Mouse (Mus musculus) thymus, adult 2 months (tissue): ENCODE measurements around the gene Otx2. TPM values are rescaled to one million over a fixed set of nuclear protein-coding genes. Genes with fewer than 3 reads are reported as not detected.

Experiments used
- DNase-seq: peaks from one replicate; pipeline ENCODE4 v3.0.0; 2021
- H3K27ac ChIP-seq: fragments of 200-500 bp; 2 replicates; pipeline ENCODE4 v1.5.1; 2012; ENCODE audit warnings: low read length, control low read depth; ENCODE audit not compliant: control insufficient read depth, insufficient read depth
- H3K27me3 ChIP-seq: fragments of 200-500 bp; 2 replicates; pipeline ENCODE4 v1.6.1; 2012; ENCODE audit warnings: mild to moderate bottlenecking, low read length, moderate library complexity, mixed read lengths; ENCODE audit not compliant: control insufficient read depth, insufficient read depth
- H3K36me3 ChIP-seq: fragments of 200-500 bp; 2 replicates; pipeline ENCODE4 v1.6.1; 2012; ENCODE audit warnings: mild to moderate bottlenecking, low read length, moderate library complexity; ENCODE audit not compliant: control insufficient read depth, insufficient read depth
- H3K4me1 ChIP-seq: fragments of 200-500 bp; replicated peaks from 2 replicates; pipeline ENCODE4 v1.6.1; 2012; ENCODE audit warnings: low read length; ENCODE audit not compliant: control insufficient read depth, insufficient read depth
- H3K4me3 ChIP-seq: fragments of 200-500 bp; 2 replicates; pipeline ENCODE4 v1.5.1; 2012; ENCODE audit warnings: mild to moderate bottlenecking, low read length, control low read depth, moderate library complexity; ENCODE audit not compliant: control insufficient read depth, insufficient read depth
- CTCF ChIP-seq: fragments of 200-500 bp; IDR thresholded peaks from 2 replicates; pipeline ENCODE4 v1.5.1; 2012; ENCODE audit warnings: mild to moderate bottlenecking, control low read depth, low read length, moderate library complexity, borderline replicate concordance; ENCODE audit not compliant: control insufficient read depth, poor library complexity, insufficient read depth; ENCODE audit errors: extremely low read depth
- POLR2A ChIP-seq: fragments of 200-500 bp; IDR thresholded peaks from 2 replicates; pipeline ENCODE4 v1.6.1; 2012; ENCODE audit warnings: mild to moderate bottlenecking, low read length, control low read depth, moderate library complexity; ENCODE audit not compliant: control insufficient read depth, poor library complexity, insufficient read depth; ENCODE audit errors: extremely low read depth
- WGBS: fragments of 180-500 bp; shearing (Covaris S2); methylation state at CpG from one replicate; pipeline ENCODE4 v1.1.7; 2018; 5-methylcytosine and 5-hydroxymethylcytosine counted together
- polyA plus RNA-seq: library from polyadenylated mRNA; depleted of rRNA; stranded (reverse); fragments of >200 nt; gene quantifications from 2 replicates; pipeline ENCODE4 v1.2.3, GENCODE M21; 2012

Gene Otx2
- polyA plus RNA-seq, 1 experiment: not detected

GRCm38 (mm10) chr14:48660593-48660992 is 13.0 kb downstream of the Otx2 start:
- TF ChIP-seq CTCF (no peak), POLR2A (no peak)
- Histone ChIP-seq H3K27ac (no peak overlapping the region), H3K4me3 (no peak overlapping the region), H3K36me3 (no peaks in the 10 kb centered on the region), H3K4me1 (no peaks in the 10 kb centered on the region), H3K27me3 (peaks cover 19% of the 10 kb centered on the region)
- WGBS: 68% methylated on average over 4 of the region's 4 CpGs
- no peak for DNase-seq

DNA sequence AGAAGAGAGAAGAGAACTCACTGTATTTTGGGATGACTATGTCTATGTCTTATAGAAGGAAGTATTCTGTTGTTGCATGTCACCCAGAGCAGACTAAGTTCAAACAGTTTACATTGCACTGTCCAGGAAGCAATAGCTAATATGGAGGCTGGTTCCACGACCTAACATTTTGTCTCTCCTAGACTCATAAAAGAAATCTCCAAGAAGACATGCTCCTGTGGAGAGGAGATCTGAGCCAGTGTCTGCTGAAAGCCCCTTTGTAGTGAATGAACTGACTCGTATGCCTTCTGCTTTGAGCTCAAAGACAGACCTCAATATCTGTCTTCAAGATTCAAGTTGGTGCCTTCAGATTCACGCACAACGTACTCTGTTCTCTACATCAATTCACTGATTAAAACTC is 14.0 kb downstream of the Otx2 start:
- no peak for TF ChIP-seq CTCF
- no peak for TF ChIP-seq POLR2A

GRCm38 (mm10) chr14:48657241-48657640 is 16.4 kb downstream of the Otx2 start:
- Histone ChIP-seq H3K27ac (no peak overlapping the region), H3K4me1 (no peaks in the 10 kb centered on the region), H3K4me3 (no peak overlapping the region), H3K27me3 (peaks cover 10% of the 10 kb centered on the region), H3K36me3 (no peaks in the 10 kb centered on the region)
- DNase-seq: no peak
- TF ChIP-seq POLR2A: no peak
- no peak for TF ChIP-seq CTCF
- WGBS: 66% methylated on average over 6 of the region's 6 CpGs

More for the DNA sequence above, 14.0 kb downstream of the Otx2 start:
- DNase-seq: no peak
- Histone ChIP-seq H3K36me3 (no peaks in the 10 kb centered on the region), H3K27ac (no peak overlapping the region), H3K27me3 (peaks cover 12% of the 10 kb centered on the region), H3K4me3 (no peak overlapping the region), H3K4me1 (no peaks in the 10 kb centered on the region)
- 67% methylated on average over 4 of the region's 4 CpGs for WGBS

GRCm38 (mm10) chr14:48656711-48657110 is 16.9 kb downstream of the Otx2 start:
- Histone ChIP-seq H3K27me3 (peaks cover 6% of the 10 kb centered on the region; the same call in 1 of the 2 replicates), H3K4me3 (no peak overlapping the region), H3K36me3 (no peaks in the 10 kb centered on the region), H3K4me1 (no peaks in the 10 kb centered on the region), H3K27ac (no peak overlapping the region)
- no peak for TF ChIP-seq CTCF
- no peak for TF ChIP-seq POLR2A
- DNase-seq: no peak
- 63% methylated on average over 4 of the region's 4 CpGs for WGBS

DNA sequence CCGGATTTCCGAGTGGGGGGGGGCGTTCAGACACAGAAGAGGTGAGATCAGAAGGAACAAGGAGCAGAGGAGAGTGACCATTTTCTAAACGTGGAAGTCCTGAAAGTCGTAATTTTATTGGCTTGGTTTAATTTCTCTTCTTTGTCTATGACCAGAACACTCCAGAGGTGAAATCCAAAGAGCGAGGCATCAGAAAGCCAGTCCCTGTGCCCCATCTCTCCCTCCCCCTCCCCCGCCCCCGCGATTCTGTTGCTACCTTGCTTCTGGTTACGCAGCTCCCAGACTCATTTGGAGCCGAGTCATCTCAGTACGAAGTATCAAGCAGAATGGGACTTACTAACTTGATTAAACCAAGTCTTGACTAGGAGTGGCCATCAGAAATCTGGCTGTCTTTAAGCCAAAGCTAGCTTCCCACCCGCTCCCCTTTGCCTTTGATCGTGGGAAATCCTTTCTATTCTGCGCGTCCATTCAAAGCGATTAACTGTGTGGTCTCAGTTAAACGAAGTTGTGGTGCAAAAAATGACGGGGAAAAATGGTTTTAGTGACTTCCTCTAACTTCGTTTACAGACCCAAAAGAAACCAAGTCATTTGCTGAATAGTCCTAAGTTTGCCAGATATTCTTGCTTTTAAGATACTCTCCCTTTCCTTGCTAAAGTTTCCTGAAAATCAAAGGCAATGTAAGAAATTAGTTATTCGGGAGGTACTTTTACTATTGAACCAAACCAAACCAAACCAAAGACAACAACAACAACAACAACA is 17.6 kb downstream of the Otx2 start:
- Histone ChIP-seq H3K36me3 (no peaks in the 10 kb centered on the region), H3K4me1 (no peaks in the 10 kb centered on the region), H3K27me3 (peaks cover 6% of the 10 kb centered on the region; the same call in 1 of the 2 replicates), H3K27ac (no peak overlapping the region), H3K4me3 (no peak overlapping the region)
- TF ChIP-seq CTCF (no peak), POLR2A (no peak)
- DNase-seq: no peak
- WGBS: 11% methylated on average over 21 of the region's 21 CpGs

- no peak overlapping the region for H3K27ac ChIP-seq
- no peak for DNase-seq
- no peaks in the 10 kb centered on the region for H3K4me1 ChIP-seq
- H3K4me3 ChIP-seq: no peak overlapping the region
- 4% methylated on average over 33 of the region's 33 CpGs for WGBS
- H3K27me3 ChIP-seq: peaks cover 6% of the 10 kb centered on the region; the same call in 1 of the 2 replicates
- H3K36me3 ChIP-seq: no peaks in the 10 kb centered on the region
- TF ChIP-seq POLR2A (no peak), CTCF (no peak)
These were observed 18.4 kb downstream of the Otx2 start for GRCm38 (mm10) chr14:48655073-48655791.

DNA sequence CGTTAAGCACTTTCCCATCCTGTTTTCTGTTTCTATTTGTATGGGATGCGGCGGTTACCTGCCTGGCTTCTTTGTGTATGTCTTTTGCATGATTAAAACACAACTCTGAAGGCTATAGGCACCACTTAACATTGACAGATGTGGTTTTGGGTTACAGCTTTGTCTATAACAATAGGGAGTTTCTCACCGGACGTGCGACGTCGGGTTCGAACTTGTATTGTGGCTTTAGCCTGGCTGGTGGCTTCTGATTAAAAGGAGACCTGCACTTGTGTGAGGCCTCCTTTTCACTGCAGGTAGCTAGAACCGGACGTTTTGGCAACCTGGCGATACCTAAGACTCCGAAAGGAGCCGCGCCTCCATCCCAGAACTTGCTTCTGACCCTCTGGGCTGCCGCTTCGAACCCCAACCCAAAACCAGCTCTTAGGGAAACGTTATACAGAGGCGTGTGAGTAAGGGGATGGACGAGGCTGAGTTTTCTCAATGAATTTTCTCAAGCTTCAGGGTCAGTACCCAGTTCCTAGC is 19.0 kb downstream of the Otx2 start:
- no peaks in the 10 kb centered on the region for H3K36me3 ChIP-seq

More for the DNA sequence above, 19.0 kb downstream of the Otx2 start:
- peaks cover 6% of the 10 kb centered on the region; the same call in 1 of the 2 replicates for H3K27me3 ChIP-seq
- no peak for DNase-seq
- no peak overlapping the region for H3K4me3 ChIP-seq
- H3K27ac ChIP-seq: no peak overlapping the region
- no peaks in the 10 kb centered on the region for H3K4me1 ChIP-seq
- TF ChIP-seq POLR2A: no peak
- 13% methylated on average over 20 of the region's 20 CpGs for WGBS
